Mouse (Mus musculus) stomach, postnatal 0 days (tissue): ENCODE measurements around the gene Ldb2.

Source experiments
- CTCF ChIP-seq: IDR thresholded peaks from 2 replicates; pipeline ENCODE4 v1.5.1; 2016; ENCODE audit warnings: antibody characterized with exemption, low read depth, mild to moderate bottlenecking, moderate library complexity
- EP300 ChIP-seq: optimal IDR thresholded peaks from 2 replicates; pipeline ENCODE3; 2016; ENCODE audit warnings: antibody characterized with exemption

DNA sequence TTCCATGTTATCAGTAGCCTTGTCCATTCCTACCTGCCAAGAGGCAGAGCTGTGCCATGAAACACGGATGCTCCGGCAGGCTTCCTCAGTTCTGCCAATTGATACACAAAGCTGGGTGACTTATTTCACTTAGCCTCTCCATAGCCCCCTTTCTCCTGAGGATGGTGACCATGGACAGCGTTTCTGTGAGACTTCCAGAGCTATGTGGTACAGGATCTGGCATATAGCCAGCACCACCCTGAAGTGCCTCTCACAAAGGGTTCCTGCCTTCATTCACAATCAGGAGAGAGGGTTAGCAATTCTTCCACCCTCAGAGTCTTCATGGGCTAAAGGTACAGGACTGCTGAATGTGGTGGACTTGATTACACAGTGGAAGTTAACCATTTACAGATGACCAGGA, 270.0 kb downstream of the Ldb2 start:
- TF ChIP-seq CTCF (no peak), EP300 (no peak)
